Mouse (Mus musculus): ENCODE results near the gene 4930470P17Rik.
"Not testable (repeated sequence)": the region's sequence is repeated elsewhere in the genome, so short reads cannot be mapped to it uniquely, and the experiment has no call there.

The 4930470P17Rik gene

GRCm38 (mm10) chr2:170601917-170602316, at the start of gene 4930470P17Rik:
Gene 4930470P17Rik, minus strand, starts transcription at chr2:170602017.
- DNase-seq (ENCODE audit: low read depth, low spot score) = no peak

DNA sequence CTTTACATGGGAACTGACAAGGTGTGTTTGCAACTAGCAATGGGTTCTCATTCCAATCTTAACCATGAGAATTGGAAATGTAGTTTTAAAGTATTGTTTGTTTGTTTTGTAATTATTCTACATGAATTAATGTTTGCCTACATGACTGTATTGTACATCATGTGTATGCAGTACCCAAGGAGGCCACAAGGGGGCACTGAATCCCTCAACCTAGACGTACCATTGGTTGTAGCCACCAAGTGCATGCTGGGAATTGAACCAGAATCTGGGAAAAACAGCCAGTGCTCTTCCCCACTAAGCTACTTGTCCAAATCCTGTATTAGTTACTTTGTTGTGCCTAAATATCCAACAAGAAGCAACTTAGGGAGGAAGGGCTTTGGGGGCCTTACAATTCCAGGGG, 49.7 kb upstream of the 4930470P17Rik start:
- no peak for DNase-seq (ENCODE audit: low read depth, low spot score)

- DNase-seq (ENCODE audit: low read depth, low spot score) = peak; percentile 71
These were observed 46.7 kb upstream of the 4930470P17Rik start for GRCm38 (mm10) chr2:170648542-170648941.

- peak; percentile 60 for DNase-seq (ENCODE audit: low read depth, low spot score)
These were observed 44.4 kb upstream of the 4930470P17Rik start for GRCm38 (mm10) chr2:170646201-170646600.

- DNase-seq (ENCODE audit: low read depth, low spot score) = peak; percentile 29
These were observed 40.6 kb upstream of the 4930470P17Rik start for GRCm38 (mm10) chr2:170642338-170642806.

GRCm38 (mm10) chr2:170640281-170640680, 38.5 kb upstream of the 4930470P17Rik start:
- DNase-seq (ENCODE audit: low read depth, low spot score) = no peak

GRCm38 (mm10) chr2:170638746-170639145, 36.9 kb upstream of the 4930470P17Rik start:
- DNase-seq (ENCODE audit: low read depth, low spot score) = no peak

- DNase-seq (ENCODE audit: low read depth, low spot score) = no peak
These were observed 31.3 kb upstream of the 4930470P17Rik start for GRCm38 (mm10) chr2:170632998-170633622.

DNA sequence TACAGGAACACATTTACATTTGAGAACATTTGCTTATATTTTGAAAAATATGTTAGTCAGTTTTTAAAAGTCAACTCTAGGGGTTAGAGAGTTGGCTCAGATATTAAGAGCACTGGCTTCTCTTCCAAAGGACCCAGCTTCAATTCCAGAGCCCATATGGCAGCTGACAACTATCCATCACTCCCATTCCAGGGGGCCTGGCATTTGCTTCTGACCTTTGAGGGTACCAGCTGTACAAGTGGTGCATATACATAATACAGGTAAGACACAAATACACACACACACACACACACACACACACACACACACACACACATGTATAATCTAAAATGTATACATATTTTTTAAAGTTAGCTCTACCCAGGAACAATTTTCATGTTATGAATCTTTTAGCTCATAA, 30.6 kb upstream of the 4930470P17Rik start:
- no peak for DNase-seq (ENCODE audit: low read depth, low spot score)

DNA sequence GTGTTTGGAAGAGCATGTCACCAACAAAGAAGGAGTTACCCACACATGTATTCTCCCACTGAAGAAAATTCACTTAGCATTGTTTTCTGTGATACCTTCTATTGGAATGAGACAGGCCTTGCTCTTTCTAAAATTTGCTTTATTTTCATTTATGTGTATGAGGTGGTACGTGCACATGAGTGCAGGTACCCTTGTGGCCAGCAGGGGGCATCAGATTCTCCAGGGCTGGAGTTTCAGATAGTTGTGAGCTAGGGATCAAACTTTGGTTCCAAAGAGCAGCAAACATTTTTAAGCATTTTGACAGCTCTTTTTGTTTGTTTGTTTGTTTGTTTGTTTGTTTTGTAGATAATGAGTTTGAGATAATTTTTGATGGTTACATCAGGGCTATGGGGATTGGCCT, 29.6 kb upstream of the 4930470P17Rik start:
- DNase-seq (ENCODE audit: low read depth, low spot score) = no peak

DNA sequence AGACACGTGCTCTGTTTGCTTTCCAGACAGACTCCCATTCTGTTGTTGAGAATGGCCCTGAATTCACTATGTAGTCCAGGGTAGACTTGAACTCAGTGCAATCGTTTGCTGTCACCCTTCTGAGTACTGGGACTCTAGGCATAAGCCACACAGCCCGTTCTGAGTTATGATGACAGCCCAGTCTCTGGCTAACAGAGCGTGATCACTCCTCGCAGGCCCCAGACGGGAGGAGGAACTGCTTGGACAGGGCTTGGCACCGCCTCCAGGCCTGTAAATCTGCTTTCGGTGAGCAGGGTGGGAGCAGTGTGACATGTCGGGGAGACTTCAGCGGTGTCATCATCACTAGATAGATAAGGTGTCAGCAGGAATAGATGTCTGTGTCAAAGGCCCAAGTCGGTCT, 28.7 kb upstream of the 4930470P17Rik start:
- no peak for DNase-seq (ENCODE audit: low read depth, low spot score)

DNA sequence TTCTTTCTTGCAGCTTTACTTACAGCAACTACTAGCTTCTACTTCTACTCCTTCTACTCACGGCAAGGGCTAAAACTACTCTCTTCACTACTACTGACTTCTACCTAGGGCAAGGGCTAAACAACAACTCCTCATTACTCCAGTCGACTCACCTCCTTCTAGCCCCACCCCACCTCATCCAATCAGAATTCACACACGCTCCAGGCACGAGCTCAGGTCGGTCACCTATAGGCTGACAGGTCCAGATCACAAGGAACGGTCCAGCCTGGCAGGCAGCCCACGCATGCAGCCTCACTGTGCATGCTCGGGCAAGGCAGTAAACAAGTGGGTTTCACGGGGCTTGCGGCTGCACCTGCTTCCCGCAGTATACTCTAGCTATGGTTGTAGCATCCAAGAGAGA, 26.2 kb upstream of the 4930470P17Rik start:
- DNase-seq (ENCODE audit: low read depth, low spot score) = not testable (repeated sequence)

- not testable (repeated sequence) for DNase-seq (ENCODE audit: low read depth, low spot score)
These were observed 22.5 kb upstream of the 4930470P17Rik start for GRCm38 (mm10) chr2:170624201-170624880.

DNA sequence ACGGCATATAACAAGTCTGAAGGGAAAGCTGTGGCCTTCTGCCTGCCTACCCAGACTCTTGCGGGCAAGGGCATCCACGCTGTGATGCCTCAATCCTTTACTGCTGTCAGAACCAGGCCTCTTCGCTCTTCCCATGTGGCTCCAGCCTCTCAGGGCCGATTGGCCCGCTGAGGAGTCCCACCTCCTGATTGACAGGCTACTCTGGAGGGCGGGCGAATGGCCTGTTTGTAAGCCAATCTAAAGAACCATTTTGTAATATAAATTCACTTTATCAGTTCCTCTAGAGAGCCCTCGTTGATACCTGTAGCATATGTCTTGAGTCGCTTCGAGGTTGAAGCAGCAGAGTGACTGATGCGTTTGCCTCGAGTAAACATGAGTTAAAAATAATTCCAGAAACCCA, 21.2 kb upstream of the 4930470P17Rik start:
- no peak for DNase-seq (ENCODE audit: low read depth, low spot score)

- DNase-seq (ENCODE audit: low read depth, low spot score) = peak; percentile 64
These were observed 17.2 kb upstream of the 4930470P17Rik start for GRCm38 (mm10) chr2:170618862-170619492.

GRCm38 (mm10) chr2:170611794-170612193, 10.0 kb upstream of the 4930470P17Rik start:
- DNase-seq (ENCODE audit: low read depth, low spot score) = not testable (repeated sequence)

- peak; percentile 8 for DNase-seq (ENCODE audit: low read depth, low spot score)
These were observed 646 bp downstream of the 4930470P17Rik start for GRCm38 (mm10) chr2:170601171-170601570.

GRCm38 (mm10) chr2:170597586-170597985, 4.2 kb downstream of the 4930470P17Rik start:
- DNase-seq (ENCODE audit: low read depth, low spot score) = peak; percentile 13

- peak; percentile 84 for DNase-seq (ENCODE audit: low read depth, low spot score)
These were observed 5.1 kb downstream of the 4930470P17Rik start for GRCm38 (mm10) chr2:170596726-170597125.

GRCm38 (mm10) chr2:170592161-170592560, 9.7 kb downstream of the 4930470P17Rik start:
- no peak for DNase-seq (ENCODE audit: low read depth, low spot score)

DNA sequence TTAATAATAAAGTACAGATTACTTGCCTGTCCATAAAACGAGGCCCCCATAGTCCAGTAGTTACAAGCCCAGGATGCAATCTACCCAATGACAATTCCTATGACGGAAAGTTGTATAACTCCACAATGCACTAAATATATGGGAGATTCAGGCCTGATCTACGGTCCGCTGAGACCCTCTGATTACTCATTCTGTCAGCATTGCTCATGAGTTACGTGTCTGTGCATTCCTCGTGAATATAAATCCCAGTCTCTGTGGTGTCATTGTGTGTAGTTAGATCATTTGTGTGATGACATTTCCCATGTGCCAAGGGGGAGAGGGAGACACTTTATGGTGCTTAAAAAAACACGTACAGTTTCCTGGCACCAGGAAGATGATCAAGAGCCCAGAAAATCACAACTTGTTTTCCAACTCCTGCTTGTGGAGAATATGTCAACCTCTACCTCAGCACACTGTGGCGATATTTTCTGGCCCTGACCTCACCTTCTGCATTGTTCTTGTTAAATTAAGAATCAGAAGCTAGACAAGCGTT, 13.4 kb downstream of the 4930470P17Rik start:
- DNase-seq (ENCODE audit: low read depth, low spot score) = no peak

DNA sequence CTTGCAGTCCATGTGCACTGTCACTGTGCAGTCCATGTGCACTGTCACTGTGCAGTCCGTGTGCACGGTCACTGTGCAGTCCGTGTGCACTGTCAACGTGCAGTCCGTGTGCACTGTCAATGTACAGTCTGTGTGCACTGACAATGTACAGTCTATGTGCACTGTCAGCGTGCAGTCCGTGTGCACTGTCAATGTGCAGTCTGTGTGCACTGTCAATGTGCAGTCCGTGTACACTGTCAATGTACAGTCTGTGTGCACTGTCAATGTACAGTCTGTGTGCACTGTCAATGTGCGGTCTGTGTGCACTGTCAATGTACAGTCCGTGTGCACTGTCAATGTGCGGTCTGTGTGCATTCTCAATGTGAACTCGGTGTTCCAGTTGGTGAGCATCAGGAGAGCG, 17.1 kb downstream of the 4930470P17Rik start:
- no peak for DNase-seq (ENCODE audit: low read depth, low spot score)
